Mouse (Mus musculus): ENCODE results near the gene Pde1a.

Pde1a gene

DNA sequence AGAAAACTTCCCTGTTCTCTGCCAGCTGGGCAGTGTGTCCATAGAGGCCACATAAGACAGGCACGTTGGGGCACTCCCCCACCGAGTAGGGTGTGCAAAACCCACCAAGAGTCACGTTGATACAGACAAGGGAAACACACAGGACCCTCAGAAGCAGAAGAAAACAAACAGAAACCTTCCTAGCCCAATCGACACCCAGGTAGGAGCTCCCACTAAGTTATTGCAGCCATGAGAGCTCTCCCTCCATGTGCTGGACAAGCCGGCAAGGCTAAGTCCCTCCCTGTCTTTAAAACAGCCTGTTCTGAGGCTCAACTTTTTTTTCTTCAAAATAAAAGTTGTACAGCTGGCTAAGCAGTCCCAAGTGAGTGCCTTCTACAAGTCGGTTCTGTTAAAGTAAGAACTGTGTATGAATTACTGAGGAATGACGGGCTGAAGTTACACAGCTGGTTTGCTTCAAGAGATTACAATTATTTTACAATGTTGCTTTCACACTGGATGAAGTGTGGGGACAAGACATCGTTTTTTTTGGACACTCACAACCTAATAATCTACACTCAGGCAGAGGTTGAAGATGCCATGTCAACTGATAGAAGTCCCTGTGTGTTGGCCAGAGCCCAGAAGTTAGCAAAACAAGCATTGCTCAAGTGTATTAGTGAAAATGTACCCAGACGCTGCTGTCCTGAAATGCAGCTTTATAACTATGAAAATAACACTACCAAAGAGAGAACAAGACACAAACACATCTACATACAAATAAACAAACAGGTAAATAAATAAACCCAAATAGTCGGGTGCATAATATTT lies 90.4 kb downstream of the Pde1a start:
- peak; percentile 10 for DNase-seq

DNA sequence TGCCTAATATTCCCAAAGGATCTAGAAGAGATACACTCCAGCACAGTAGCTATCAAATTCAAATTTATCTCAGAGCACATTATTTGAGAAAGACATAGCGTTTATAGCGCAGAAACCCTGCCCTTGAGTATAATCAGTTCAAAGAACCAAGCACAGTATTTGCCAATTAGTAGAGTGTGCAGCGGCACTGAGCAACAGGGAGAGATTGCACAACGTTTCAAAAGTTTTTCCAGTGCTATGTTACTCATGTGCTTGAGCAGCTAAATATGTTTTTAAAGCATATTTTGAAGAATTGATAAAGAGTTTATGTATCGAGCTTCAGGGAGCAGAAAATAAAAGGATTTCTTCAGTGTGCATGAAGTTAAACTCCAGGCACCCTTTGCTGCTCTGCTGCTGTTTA lies 91.3 kb downstream of the Pde1a start:
- DNase-seq, result no peak

DNA sequence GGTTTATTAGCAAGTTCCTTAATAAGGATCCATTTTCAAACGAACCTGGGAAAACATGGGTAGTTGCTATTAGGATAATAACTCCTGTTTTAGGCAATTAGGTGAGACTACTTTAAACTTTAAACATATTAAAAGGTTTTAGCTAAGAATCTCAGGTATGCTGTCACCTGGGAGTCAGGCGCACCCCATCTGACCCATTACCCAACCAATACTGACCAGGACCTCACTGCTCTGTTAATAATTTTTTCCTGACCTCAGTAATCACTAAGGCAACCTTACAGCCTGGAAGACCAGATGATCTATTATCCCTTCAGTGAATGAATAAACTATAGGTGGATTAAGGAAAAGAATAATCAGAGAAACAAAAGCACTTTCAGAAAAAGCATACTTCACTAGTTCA lies 100.2 kb downstream of the Pde1a start:
- no peak for DNase-seq

DNA sequence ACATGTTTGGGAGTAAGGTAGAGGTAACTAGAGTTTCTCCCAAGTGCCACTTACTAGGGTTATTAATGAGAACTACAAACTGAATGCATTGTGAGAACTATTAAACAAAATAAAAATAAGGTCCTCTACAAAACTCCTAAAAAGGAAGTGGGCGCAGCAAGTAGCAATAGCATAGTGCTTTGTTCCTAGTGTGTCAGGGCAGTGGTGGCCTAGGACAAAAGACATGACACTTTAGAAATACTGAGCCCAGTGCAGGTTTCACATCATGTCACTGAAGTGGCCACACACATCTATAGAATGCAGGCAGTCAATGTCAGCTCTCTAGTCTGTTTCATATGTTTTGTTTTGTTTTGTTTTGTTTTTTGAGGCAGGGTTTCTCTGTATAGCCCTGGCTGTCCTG lies 103.2 kb downstream of the Pde1a start:
- DNase-seq, result no peak

DNA sequence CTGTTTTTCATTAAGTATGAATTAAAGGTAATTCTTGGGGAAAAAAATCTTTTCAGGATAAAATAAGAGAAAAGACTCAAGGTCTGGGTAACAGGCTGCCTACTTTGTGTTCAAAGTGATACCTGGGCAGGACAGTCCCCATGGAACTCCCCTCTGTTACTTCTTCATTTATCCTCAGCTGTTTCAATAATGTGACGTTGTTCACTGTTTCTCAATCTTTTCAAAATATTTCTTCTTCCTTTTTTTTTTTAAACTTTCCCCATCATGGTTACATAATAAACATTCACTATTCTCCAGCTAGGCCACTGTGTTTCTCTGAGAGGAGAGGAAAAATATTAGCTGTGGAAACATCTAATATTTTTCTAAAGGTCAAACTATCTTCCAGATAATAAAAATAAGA lies 103.7 kb downstream of the Pde1a start:
- DNase-seq, result no peak

DNA sequence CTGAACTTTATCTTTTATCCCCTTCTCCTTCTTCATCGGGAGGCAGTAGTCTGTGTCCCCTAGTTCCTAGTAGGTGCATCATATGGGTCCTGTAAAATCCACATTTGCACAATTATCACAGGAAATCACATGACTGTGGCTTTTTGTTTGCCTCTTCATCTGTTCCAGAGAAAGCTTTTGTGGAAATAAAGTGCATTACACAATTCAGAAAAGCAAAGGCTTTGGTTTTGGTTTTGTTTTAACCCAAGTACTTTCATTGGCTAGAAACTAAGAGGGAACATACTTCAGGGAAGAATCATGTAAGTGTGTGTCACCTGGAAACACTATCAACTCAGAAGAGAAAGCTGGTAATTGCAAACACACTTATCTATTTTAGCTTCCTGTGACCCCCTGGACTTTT lies 104.2 kb downstream of the Pde1a start:
- DNase-seq, result no peak

DNA sequence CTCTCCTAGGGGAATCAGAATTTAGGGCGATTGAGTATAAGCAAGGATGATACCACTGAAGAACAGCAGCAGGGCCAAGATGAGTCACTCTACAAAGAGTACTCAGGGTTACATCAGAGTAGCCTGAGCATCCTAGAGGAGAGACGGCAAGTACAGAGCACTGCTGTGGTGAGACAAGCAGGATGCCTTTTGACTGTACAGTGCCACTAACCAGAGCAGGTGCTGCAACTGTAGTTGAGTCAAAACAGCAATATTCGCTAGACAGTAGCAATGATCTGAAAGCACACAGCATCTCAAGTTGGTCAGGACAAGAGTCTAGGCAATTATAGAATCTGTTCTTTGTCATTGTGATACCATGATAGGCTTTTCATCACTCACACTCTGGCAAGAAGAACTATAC lies 115.1 kb downstream of the Pde1a start:
- DNase-seq, result no peak

DNA sequence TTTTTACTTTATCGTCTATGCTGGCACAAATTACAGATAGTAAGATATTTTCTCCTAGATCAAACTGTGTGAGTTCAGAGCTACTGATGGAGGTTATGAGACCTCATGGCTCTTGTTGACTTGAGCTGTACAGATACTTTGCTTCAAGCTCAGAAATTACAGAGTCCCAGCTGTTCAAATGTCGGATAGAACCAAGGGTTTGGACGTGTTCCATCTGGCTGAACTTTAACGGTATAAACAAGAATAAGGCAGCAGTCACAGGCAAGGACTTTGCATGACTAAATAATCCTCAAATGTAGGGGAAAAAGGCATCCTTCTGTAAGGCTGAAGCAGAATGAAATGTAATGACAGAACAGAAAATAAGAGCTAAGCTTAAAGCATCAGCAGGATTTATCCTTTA lies 116.2 kb downstream of the Pde1a start:
- no peak for DNase-seq

DNA sequence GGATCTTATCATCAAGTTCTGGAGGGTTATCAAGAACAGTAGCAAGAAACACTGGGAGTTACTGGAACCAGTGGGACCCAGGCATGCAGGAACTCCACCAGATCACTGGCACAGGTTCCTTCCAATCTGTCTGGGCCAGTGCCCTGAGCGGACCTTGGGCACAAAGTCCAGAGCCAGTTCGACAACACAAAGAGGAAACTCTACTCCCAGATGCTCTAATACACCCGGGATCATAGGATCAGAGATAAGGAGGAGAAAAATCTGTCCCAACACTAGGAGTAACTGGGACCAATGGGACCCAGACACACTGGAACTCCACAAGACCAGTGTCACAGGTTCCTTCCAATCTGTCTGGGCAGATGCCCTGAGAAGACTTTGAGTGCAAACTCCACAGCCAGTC lies 130.1 kb downstream of the Pde1a start:
- no peak for DNase-seq

DNA sequence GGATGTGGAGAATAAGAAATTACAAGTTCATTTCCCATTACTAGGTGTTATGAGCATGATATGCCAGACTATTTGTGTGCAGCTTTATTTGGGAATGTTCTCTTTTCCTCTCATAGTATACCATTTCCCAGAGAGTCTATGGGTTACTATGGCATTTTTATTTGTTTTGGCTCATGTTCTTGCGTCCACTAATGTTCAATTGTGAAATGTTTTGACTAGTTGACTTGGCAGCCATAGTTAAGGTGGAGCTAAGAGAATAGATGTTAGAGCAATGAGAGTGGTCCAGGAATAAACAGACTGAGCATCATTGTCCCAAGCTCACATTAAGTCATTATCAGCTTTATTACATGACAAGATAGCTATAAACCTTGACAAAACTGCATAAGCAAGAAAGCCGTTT lies 130.8 kb downstream of the Pde1a start:
- DNase-seq, result no peak

DNA sequence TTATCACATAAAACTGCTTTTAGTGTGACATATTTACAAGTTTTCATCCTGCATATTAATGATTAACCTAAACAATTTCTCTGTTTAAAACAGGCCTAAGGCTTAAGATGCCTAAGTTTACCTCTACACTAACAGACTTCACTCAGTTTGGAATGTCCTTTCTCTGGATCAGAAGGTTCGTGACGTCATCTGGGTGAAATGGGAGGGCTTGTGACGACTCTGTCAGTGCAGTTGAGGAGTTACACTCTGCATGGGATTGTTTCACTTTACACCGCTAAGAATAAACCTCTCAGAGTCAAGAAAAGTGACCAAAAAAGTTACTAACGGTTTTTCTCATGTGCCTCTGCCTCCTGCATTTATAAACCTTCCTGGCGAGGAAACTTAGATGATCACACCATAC lies 137.6 kb downstream of the Pde1a start:
- no peak for DNase-seq

DNA sequence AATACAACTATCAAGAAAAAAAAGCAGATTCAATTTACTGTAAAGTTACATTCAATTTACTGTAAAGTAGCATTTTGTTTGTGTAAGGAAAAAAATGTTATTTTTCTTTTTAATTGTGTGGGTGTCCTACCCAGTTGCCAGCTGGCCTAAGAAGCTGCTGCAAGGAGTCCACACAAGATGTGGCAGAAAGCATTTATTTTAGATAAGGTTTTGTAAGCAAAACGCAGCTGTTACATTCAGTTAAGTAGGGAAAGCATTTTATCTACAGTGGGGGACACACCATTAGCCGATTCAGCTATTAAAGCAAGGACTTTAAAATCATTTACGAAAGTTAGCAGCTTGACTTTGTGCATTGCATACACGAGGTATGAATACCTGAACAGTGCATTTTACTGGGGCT lies 145.5 kb downstream of the Pde1a start:
- DNase-seq, result no peak

DNA sequence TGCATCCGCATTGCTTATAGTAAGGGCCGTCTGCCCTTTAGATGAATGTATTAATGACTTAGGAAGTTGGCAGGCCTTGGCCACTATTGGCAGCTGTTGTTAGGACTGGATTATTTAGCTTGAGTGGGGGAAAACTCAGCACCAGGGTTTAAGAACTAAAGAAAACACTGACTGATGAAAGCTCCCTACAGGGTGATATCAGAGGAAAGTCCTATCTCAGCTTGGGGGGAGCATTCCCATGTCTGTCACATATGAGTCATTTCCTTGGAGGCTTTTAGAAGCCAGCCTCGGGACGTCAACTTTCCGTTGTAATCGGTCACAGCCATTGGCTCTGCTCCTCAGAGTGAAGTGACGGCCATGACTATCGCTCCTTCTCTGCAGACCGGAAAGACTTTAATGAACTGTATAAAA lies 146.0 kb downstream of the Pde1a start:
- DNase-seq, result no peak

DNA sequence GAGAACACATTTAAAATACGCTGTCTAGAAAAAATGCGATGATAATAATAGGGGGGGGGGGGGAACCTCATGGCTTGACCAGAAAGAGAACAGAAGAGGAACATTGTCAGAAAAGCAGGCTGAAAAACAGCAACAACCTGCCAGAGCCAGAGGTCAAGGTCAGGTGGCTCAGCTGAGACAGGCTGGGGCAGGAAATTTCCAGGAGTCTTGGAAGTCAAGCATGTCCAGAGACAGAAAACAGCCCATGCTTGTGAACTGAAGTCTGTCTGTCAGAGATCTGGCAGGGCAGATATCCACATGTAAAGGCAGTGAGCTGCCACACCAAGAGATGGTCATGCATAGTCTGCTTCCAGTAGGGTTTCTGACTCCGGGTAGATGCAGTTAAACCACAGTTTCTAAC lies 147.5 kb downstream of the Pde1a start:
- no peak for DNase-seq

DNA sequence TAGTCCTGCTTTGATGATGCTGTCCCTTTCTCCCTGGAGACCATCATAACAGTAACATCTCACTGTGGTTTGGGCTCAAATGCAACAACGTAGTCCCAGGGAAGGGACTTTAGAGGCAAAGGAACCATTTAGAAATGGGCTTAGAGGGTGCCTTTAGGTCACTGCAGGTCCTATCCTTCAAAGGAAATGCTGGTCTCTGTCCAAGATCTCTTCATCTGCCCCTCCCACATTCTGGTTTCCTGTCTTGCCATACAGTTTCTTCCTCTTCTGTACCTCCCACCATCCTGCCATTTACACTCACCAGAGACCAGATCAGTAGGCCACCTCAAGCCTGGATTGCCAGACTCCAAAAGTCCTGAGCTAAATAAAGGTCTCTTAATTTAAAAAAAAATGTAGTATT lies 150.3 kb downstream of the Pde1a start:
- no peak for DNase-seq

DNA sequence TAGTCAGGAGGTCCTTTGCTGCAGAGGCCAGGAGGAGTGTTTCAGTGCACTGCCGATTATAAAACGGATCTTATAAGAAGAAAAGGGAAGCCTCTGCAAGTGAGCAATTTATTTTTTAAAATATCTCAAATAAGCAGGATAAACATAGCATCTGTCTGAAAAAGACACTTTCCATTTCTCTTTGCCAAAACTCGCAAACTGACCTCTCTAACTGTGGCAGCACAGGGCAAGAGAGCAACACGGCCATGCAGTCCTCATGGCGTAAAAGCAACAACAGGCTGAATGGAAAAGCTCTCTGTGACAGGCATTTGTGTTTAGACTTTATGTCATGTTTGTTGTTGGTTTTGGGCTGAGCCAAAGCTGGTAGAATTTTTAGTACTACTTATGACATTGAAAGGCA lies 152.0 kb downstream of the Pde1a start:
- no peak for DNase-seq

DNA sequence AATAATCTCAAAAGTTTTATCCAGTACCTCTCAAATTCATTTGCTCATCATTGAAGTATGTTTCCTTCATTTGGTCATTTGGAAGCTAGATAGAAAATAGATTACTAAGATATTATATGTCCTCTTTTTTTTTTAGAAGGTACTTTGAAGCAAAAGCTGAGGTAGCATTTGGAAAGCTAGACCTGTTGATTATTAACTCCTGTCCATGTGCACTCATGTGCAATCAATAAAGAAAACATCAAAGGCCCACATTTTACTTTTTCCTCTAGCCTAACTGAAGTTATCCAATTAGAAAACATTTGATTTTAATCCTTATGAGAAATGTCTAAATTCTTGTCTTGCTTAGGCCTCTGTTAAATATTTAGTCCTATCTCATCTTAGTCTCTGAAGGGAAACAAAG lies 153.3 kb downstream of the Pde1a start:
- DNase-seq, result no peak

DNA sequence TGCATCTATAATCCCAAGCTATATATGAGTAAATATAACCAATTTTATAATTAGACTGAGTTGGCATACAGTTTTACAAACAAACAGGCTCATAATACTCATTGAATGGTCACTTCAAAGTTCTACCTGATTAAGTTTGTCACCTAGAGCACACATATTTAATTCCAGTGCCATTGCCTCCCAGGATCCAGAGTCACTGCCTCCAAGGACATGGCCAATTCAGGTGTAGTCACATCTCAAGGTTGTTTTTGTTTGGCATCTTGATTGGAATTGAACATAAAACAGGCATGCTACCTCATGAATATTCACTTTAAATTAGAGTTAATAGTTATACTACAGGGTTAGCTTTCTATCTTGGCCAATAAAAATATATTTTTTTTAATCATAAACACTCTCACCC lies 157.0 kb downstream of the Pde1a start:
- DNase-seq, result no peak

DNA sequence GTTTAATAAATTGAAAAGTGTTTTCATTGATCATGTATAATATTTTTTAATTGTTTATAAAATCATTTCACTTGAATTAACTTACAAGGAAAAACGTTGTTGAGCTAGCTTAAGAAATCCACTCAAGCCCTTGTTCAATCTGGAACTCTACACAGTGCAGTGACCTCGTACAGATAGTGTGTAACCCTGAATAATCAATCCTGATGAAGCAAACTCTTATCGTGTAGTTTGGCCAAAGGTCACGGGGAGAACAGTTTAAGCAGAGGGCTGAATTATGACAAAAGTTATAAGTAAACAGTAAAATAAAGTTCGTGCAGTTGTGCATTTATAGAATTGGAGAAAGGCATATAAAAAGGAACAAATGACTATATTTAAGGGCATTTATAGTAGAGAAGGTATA lies 159.7 kb downstream of the Pde1a start:
- DNase-seq, result no peak

DNA sequence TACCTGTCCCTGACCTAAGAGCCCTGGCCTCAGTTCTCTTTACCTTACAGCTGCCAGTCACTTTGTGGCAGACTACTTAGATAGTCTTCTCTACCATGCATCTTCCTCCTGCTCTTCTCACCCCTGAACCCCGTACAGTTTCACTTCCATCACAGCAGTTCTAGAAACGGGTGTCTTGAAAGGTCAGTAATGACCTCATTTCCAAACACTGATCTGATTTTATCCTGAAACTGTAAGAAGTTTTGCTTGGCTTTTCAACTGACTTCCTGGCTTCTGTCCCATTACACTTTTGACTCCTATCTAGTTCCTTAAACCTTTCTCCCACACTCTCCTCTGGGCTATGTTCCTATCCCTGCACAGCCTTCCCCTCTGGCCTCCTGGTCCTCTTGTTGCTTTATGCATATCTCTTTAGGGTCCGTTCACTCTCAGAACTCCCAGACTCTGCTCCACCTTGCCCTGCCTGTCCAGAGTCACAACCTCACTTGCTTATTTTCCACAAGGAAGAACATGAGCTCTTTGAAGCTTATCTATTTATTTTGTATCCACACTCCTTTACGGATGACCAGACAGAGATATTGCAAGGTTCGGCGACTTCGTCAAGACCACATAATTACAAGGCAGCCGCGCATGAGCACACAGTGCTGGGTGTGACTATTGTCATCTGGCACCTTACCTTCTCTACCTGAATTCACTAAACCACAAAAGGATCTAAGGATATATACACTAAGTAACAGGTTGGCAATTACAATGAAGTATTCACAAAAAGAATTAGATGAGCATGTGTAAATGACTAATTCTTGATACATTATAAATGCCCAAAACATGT lies 162.4 kb downstream of the Pde1a start:
- no peak for DNase-seq

DNA sequence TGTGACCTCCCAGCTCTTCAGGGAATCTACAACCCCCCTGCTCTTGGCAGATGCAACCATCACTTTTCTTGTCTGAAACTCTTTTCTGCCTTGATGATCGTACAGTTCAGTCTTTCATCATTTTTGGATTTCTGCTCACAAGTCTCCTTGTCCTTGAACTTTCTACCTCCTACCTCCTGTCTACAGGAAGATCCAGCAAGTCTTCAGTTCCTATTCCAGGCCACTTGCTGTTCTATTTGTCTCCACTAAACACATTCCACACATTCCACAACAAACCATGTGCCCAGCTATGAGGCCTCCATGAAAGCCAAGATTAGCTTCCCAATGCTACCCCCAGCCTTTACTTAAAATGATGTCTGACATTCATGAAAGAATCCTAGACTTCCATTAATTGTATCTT lies 163.2 kb downstream of the Pde1a start:
- no peak for DNase-seq

DNA sequence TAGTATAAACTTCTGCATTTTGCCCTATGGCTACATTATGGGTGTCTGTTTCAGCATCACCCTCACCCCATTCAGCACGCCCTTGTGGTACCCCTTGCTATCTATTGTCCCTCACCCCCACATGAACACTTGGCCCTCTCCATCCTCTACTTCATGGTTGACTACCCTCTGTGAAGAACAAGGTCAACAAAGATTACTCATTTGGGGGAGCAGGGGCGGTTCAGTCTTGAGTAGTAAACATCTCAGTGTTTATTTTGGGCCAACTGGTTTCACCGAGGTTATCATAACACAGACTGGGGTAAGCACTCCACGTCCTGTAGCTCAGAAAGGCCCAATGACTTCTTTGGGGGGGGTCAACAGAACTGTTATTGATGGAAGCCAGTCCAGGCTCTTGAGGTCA lies 164.3 kb downstream of the Pde1a start:
- DNase-seq, result no peak

DNA sequence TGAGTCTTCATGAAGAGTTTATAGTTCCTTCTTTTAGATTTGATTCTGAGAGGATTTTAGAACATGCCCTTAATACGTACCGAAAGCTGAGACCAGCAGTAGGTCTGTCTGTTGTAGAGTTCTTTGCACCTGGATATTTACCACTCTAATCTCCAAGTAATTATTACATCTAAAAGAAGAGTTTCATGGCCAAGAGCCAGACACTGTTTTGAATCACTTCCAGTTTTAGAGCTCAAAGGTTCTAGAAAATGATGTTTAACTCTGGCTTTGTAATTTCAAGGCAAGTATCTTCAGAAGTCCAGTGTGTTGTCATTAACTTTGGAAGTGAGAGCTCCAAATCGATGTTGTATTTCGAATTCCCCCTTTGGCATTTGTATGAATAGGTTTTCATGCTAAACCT lies 167.8 kb downstream of the Pde1a start:
- no peak for DNase-seq

DNA sequence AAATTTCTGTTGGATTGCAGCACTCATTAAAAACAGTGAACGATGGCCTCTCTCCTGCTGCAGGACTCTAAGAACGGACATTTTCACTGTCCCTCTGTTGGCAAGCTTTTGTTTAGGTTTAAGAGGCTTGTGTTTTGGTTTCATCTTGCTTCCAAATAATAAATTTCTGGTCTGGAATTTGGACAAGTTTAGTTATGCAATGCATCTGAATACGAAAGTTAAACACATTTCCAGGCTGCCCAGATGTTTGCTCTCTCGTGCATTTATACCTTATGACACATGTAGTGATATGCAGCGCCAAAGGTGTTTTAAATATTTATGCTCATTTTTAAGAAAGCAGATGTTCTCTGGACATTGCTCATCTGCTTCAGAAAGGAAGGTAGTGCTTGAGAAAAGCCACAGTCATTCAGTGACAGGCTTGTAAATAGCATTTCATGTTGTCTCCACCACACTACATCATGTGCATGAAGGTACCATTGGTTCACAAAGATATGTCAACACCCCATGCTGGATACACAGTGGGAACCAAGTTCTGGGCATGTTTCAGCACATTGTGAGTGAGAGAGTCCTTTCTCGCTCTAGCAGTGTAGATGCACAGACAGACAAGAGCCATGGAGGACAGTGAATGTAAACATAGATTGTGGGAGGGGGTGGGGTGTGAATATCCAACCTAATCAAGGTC lies 171.5 kb downstream of the Pde1a start:
- no peak for DNase-seq

All from embryo, embryonic 11 days (tissue).